Mouse (Mus musculus): ENCODE measurements around the gene Ostn.

Gene Ostn

GRCm38 (mm10) chr16:27387634-27388611 is 80.6 kb downstream of the Ostn start:
- peak; percentile 1 for DNase-seq

- DNase-seq, result peak; percentile 90
Measured at GRCm38 (mm10) chr16:27388761-27389451, 81.6 kb downstream of the Ostn start, which contains the start of gene Ccdc50. Gene Ccdc50, plus strand, starts transcription at chr16:27388869.

- DNase-seq, result peak; percentile 29
Measured at GRCm38 (mm10) chr16:27389534-27390282, 82.4 kb downstream of the Ostn start.

- DNase-seq, result no peak
Measured at GRCm38 (mm10) chr16:27390306-27390705, 83.0 kb downstream of the Ostn start.

GRCm38 (mm10) chr16:27391845-27392244 is 84.6 kb downstream of the Ostn start:
- no peak for DNase-seq

- no peak for DNase-seq
Measured at GRCm38 (mm10) chr16:27395251-27396037, 88.2 kb downstream of the Ostn start.

- no peak for DNase-seq
Measured at GRCm38 (mm10) chr16:27396951-27397350, 89.7 kb downstream of the Ostn start.

GRCm38 (mm10) chr16:27399026-27399718 is 91.9 kb downstream of the Ostn start:
- no peak for DNase-seq

- no peak for DNase-seq
Measured at GRCm38 (mm10) chr16:27399719-27400253, 92.5 kb downstream of the Ostn start.

All from embryo, embryonic 11 days (tissue).